Comparison of ENCODE assay signal across 8 mouse cellular contexts in the genomic region with DNA sequence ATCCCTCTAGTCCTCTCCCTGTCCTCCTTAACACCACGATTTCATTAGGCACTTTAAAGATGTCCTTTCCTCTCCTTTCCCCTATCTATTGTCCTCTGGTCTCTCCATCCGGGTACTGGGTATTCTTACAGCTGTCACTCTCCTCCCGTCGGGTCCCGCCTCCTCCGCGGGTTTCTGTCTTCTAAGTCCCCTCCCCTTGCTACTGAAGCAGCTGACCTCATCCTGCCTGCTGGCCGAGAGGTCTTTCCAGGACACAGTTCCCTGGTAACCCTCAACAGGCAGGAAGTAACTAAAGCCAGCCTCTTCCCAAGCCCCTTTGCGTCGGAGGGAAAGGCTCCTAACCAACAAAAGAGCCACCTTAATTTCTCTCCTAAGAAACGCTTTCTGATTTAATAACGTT. TPM values are rescaled to one million over a fixed set of nuclear protein-coding genes. Genes with fewer than 3 reads are reported as not detected.
A peak's percentile ranks its signal among the peaks of the same experiment; 100 is the strongest.
DNase-seq lines count a peak whose midpoint lies in the region; ATAC-seq and TF ChIP-seq lines count a peak whose summit lies in the region.

No protein-coding gene starts in this region.

- H3K9me3 ChIP-seq in embryonic facial prominence, embryonic 13.5 days = no peaks in the 10 kb centered on the region
- no peaks in the 10 kb centered on the region for H3K9me3 ChIP-seq in kidney, embryonic 14.5 days (ENCODE audit: control insufficient read depth, low read length)
- no peaks in the 10 kb centered on the region for H3K9me3 ChIP-seq in liver, embryonic 11.5 days (ENCODE audit: control insufficient read depth, low read length)
- H3K9me3 ChIP-seq in stomach, embryonic 14.5 days (ENCODE audit: control insufficient read depth, low read depth, low read length) = no peaks in the 10 kb centered on the region

- no peak overlapping the region for H3K4me3 ChIP-seq in embryonic facial prominence, embryonic 13.5 days
- H3K4me3 ChIP-seq in kidney, embryonic 14.5 days (ENCODE audit: low read length) = no peak overlapping the region
- no peak overlapping the region for H3K4me3 ChIP-seq in liver, embryonic 11.5 days (ENCODE audit: low read depth, low read length)
- H3K4me3 ChIP-seq in myocyte = no peak overlapping the region
- no peak overlapping the region for H3K4me3 ChIP-seq in stomach, embryonic 14.5 days (ENCODE audit: low read depth, low read length)

- 5% methylated on average over 12 of the region's 12 CpGs for WGBS in embryonic facial prominence, embryonic 13.5 days
- WGBS in kidney, embryonic 14.5 days = 5% methylated on average over 12 of the region's 12 CpGs
- 8% methylated on average over 12 of the region's 12 CpGs for WGBS in liver, embryonic 11.5 days
- 7% methylated on average over 12 of the region's 12 CpGs for WGBS in stomach, embryonic 14.5 days

- H3K79me2 ChIP-seq in myocyte (ENCODE audit: control insufficient read depth, insufficient read depth) = no peaks in the 10 kb centered on the region

- no peak overlapping the region for H3ac ChIP-seq in myocyte (ENCODE audit: control insufficient read depth, insufficient read length)

- H3K4me2 ChIP-seq in embryonic facial prominence, embryonic 13.5 days = peak overlapping the region; percentile 31
- no peak overlapping the region; the same call in 1 of the 2 replicates for H3K4me2 ChIP-seq in kidney, embryonic 14.5 days (replicated peaks; ENCODE audit: low read depth, low read length)
- peak overlapping the region; percentile 31 for H3K4me2 ChIP-seq in liver, embryonic 11.5 days
- peak overlapping the region; percentile 67 for H3K4me2 ChIP-seq in myocyte (ENCODE audit: low read depth)
- no peak overlapping the region for H3K4me2 ChIP-seq in stomach, embryonic 14.5 days (replicated peaks; ENCODE audit: low read depth, low read length)

- DNase-seq in B cell, adult 2 months = peak; percentile 54 to 55
- peak; percentile 87 for DNase-seq in adrenal gland, adult 2 months
- DNase-seq in heart, adult 9 months (ENCODE audit: low spot score in 2 of 2) = peak; percentile 92
- peak; percentile 58 for DNase-seq in liver, embryonic 11.5 days (ENCODE audit: low spot score)

- no peak for TF ChIP-seq POLR2A in myocyte (IDR thresholded peaks at IDR 0.05; ENCODE audit: insufficient read length, low read depth)

- H3K9ac ChIP-seq in embryonic facial prominence, embryonic 13.5 days = no peak overlapping the region
- peak overlapping the region; percentile 31; the same call in 1 of the 2 replicates for H3K9ac ChIP-seq in kidney, embryonic 14.5 days (ENCODE audit: low read depth, low read length)
- no peak overlapping the region for H3K9ac ChIP-seq in liver, embryonic 11.5 days (ENCODE audit: low read depth, low read length)
- no peak overlapping the region for H3K9ac ChIP-seq in stomach, embryonic 14.5 days (replicated peaks; ENCODE audit: low read depth, low read length)

- no peak for ATAC-seq in embryonic facial prominence, embryonic 13.5 days (ENCODE audit: insufficient number of reproducible peaks, insufficient read depth, low FRiP score, low TSS enrichment, low read depth)
- peak; percentile 89 for ATAC-seq in kidney, embryonic 14.5 days (ENCODE audit: low FRiP score, low TSS enrichment)
- ATAC-seq in liver, embryonic 11.5 days (replicated peaks; ENCODE audit: low FRiP score) = peak; percentile 49
- peak; percentile 54; the same call in 1 of the 2 replicates for ATAC-seq in stomach, embryonic 14.5 days (ENCODE audit: insufficient number of reproducible peaks, insufficient read depth, low FRiP score, low read depth)

- H3K27me3 ChIP-seq in embryonic facial prominence, embryonic 13.5 days = no peaks in the 10 kb centered on the region
- no peaks in the 10 kb centered on the region for H3K27me3 ChIP-seq in kidney, embryonic 14.5 days (ENCODE audit: control insufficient read depth, insufficient read depth, low read length)
- H3K27me3 ChIP-seq in liver, embryonic 11.5 days (replicated peaks; ENCODE audit: control insufficient read depth, insufficient read depth, low read length) = no peaks in the 10 kb centered on the region
- H3K27me3 ChIP-seq in myocyte (ENCODE audit: control insufficient read depth, insufficient read depth, insufficient read length) = no peaks in the 10 kb centered on the region
- H3K27me3 ChIP-seq in stomach, embryonic 14.5 days (ENCODE audit: control insufficient read depth, insufficient read depth, low read length) = no peaks in the 10 kb centered on the region

- peaks cover 17% of the 10 kb centered on the region for H3K4me1 ChIP-seq in embryonic facial prominence, embryonic 13.5 days
- H3K4me1 ChIP-seq in kidney, embryonic 14.5 days (ENCODE audit: control insufficient read depth, insufficient read depth, low read length) = peaks cover 5% of the 10 kb centered on the region; the same call in 1 of the 2 replicates
- 0 out of 2 replicates have a peak, but pooled peaks cover 2% of the 10 kb centered on the region for H3K4me1 ChIP-seq in liver, embryonic 11.5 days (replicated peaks; ENCODE audit: control insufficient read depth, insufficient read depth, low read length)
- H3K4me1 ChIP-seq in stomach, embryonic 14.5 days (ENCODE audit: control insufficient read depth, insufficient read depth, low read length) = no peaks in the 10 kb centered on the region

- no peaks in the 10 kb centered on the region for H3K36me3 ChIP-seq in embryonic facial prominence, embryonic 13.5 days
- H3K36me3 ChIP-seq in kidney, embryonic 14.5 days (ENCODE audit: control insufficient read depth, insufficient read depth, low read length) = no peaks in the 10 kb centered on the region
- no peaks in the 10 kb centered on the region for H3K36me3 ChIP-seq in liver, embryonic 11.5 days (ENCODE audit: control insufficient read depth, insufficient read depth, low read length)
- no peaks in the 10 kb centered on the region for H3K36me3 ChIP-seq in myocyte (ENCODE audit: control insufficient read depth, insufficient read depth)
- H3K36me3 ChIP-seq in stomach, embryonic 14.5 days (ENCODE audit: control insufficient read depth, insufficient read depth, low read length) = no peaks in the 10 kb centered on the region

- H3K27ac ChIP-seq in embryonic facial prominence, embryonic 13.5 days = no peak overlapping the region
- H3K27ac ChIP-seq in kidney, embryonic 14.5 days (ENCODE audit: low read depth, low read length) = no peak overlapping the region
- no peak overlapping the region for H3K27ac ChIP-seq in liver, embryonic 11.5 days (ENCODE audit: low read depth, low read length)
- H3K27ac ChIP-seq in stomach, embryonic 14.5 days (ENCODE audit: low read length) = no peak overlapping the region

TF ChIP-seq in myocyte, 11 proteins besides CTCF, POLR2A, EP300 and RAD21:
- TF ChIP-seq MYOG (IDR thresholded peaks at IDR 0.05; ENCODE audit: control insufficient read depth in 1 of 3, insufficient read depth in 1 of 3, insufficient read length in 2 of 3, low read depth in 2 of 3) = peak in 2 of 3 experiments; percentile 44 to 62
- peak in 1 of 3 experiments; percentile 64 for TF ChIP-seq MYOD1 (IDR thresholded peaks at IDR 0.05; ENCODE audit: control insufficient read depth in 1 of 3, insufficient read length in 2 of 3, low read depth in 2 of 3)
- peak; percentile 38 for TF ChIP-seq POLR2AphosphoS2 (IDR thresholded peaks at IDR 0.05; ENCODE audit: insufficient read length, low read depth)
- no peak for TF ChIP-seq TCF3 (IDR thresholded peaks at IDR 0.05; ENCODE audit: insufficient read length, low read depth)
- no peak for TF ChIP-seq TCF12 (IDR thresholded peaks at IDR 0.05; ENCODE audit: insufficient read depth, poor library complexity, severe bottlenecking)
- TF ChIP-seq REST (IDR thresholded peaks at IDR 0.05; ENCODE audit: insufficient read depth, insufficient read length) = no peak

RNA-seq across cellular contexts. Expression of a gene that starts 5.4 kb away (rescaled TPM):
- 10 to 100 TPM; 21.8 to 31.7 TPM for total RNA-seq in adrenal gland, adult 2 months (2021)
- 1.4 and 1.5 TPM in 2 replicates for polyA plus RNA-seq in adrenal gland, adult 2 months (2012; rRNA removed)
- 51.0 and 51.1 TPM in 2 replicates for polyA plus RNA-seq in embryonic facial prominence, embryonic 13.5 days (2015; fragmentation: Nextera tagmentation; extraction: Ambion mirVana)
- polyA plus RNA-seq in kidney, embryonic 14.5 days (2014; fragmentation: Nextera tagmentation; extraction: Ambion mirVana) = 36.9 and 45.8 TPM in 2 replicates
- polyA plus RNA-seq in liver, embryonic 11.5 days (2014; fragmentation: Nextera tagmentation; extraction: Ambion mirVana) = 39.0 and 39.4 TPM in 2 replicates
- 25.4 TPM for polyA plus RNA-seq in myocyte (2012; fragmentation: generic; extraction: Trizol)
- polyA plus RNA-seq in stomach, embryonic 14.5 days (2014; fragmentation: Nextera tagmentation; extraction: Ambion mirVana) = 39.0 and 39.6 TPM in 2 replicates

RNA-seq across cellular contexts. Expression of a gene that starts 26.1 kb away (rescaled TPM):
- total RNA-seq in adrenal gland, adult 2 months (2021) = 10 to 100 TPM; 36.2 to 39.0 TPM
- 8.5 and 11.7 TPM in 2 replicates for polyA plus RNA-seq in adrenal gland, adult 2 months (2012; rRNA removed)
- polyA plus RNA-seq in embryonic facial prominence, embryonic 13.5 days (2015; fragmentation: Nextera tagmentation; extraction: Ambion mirVana) = 68.3 and 79.4 TPM in 2 replicates
- 54.8 and 77.6 TPM in 2 replicates for polyA plus RNA-seq in kidney, embryonic 14.5 days (2014; fragmentation: Nextera tagmentation; extraction: Ambion mirVana)
- 61.0 and 64.4 TPM in 2 replicates for polyA plus RNA-seq in liver, embryonic 11.5 days (2014; fragmentation: Nextera tagmentation; extraction: Ambion mirVana)
- polyA plus RNA-seq in myocyte (2012; fragmentation: generic; extraction: Trizol) = 52.8 TPM
- polyA plus RNA-seq in stomach, embryonic 14.5 days (2014; fragmentation: Nextera tagmentation; extraction: Ambion mirVana) = 70.2 and 72.0 TPM in 2 replicates

Comparison
In these comparisons a context has a peak if more than half of its experiments do, and no peak if none do; other contexts are left out.
1. H3K4me2 ChIP-seq: peak in embryonic facial prominence, embryonic 13.5 days (single experiment), liver, embryonic 11.5 days (single experiment) and myocyte (single experiment); none in kidney, embryonic 14.5 days (single experiment) and stomach, embryonic 14.5 days (single experiment).
2. RNA of a gene that starts 5.4 kb away (polyA plus RNA-seq): 51.0 to 51.1 TPM in embryonic facial prominence, embryonic 13.5 days, 36.9 to 45.8 TPM in kidney, embryonic 14.5 days, 39.0 to 39.6 TPM in stomach, embryonic 14.5 days, 39.0 to 39.4 TPM in liver, embryonic 11.5 days and 25.4 TPM in myocyte (single experiment); 1.4 to 1.5 TPM in adrenal gland, adult 2 months; every median in the first group is over 10 times any median in the second.
3. Peak in every context shown above with its lines, with median percentiles within 50 percentile points of each other: DNase-seq.